Mouse (Mus musculus) layer of hippocampus, adult 11-12 months (tissue): Measurements from ENCODE around the gene Olfr63.
"Not testable (repeated sequence)": the region's sequence is repeated elsewhere in the genome, so short reads cannot be mapped to it uniquely, and the experiment has no call there.

Experiments used
- DNase-seq: peaks from one replicate; pipeline ENCODE4 v3.0.0; 2022; ENCODE audit warnings: low spot score

The Olfr63 gene

GRCm38 (mm10) chr17:33264376-33264775 is at the start of gene Olfr63:
Olfr63 (plus strand) TSS chr17:33264676.
- no peak for DNase-seq

GRCm38 (mm10) chr17:33221590-33221989 is 42.9 kb upstream of the Olfr63 start, which contains the start of gene Olfr1564:
Olfr1564 (minus strand) TSS chr17:33221690.
- no peak for DNase-seq

- DNase-seq, result not testable (repeated sequence)
These were observed 27.8 kb upstream of the Olfr63 start for GRCm38 (mm10) chr17:33236646-33237045.

GRCm38 (mm10) chr17:33254530-33255318 is 9.8 kb upstream of the Olfr63 start, which contains the start of gene Zfp955a:
Zfp955a (minus strand) TSS chr17:33255145.
- DNase-seq, result not testable (repeated sequence)

- not testable (repeated sequence) for DNase-seq
These were observed 9.2 kb upstream of the Olfr63 start for GRCm38 (mm10) chr17:33255319-33255657.

GRCm38 (mm10) chr17:33268907-33269306 is 4.4 kb downstream of the Olfr63 start:
- no peak for DNase-seq

- DNase-seq, result not testable (repeated sequence)
These were observed 24.8 kb downstream of the Olfr63 start, which contains the start of gene Zfp955b for GRCm38 (mm10) chr17:33289039-33289875. Zfp955b (plus strand) TSS chr17:33289544.

GRCm38 (mm10) chr17:33289876-33290149 is 25.3 kb downstream of the Olfr63 start:
- not testable (repeated sequence) for DNase-seq
